Mouse (Mus musculus) erythroblast, embryonic 14.5 days (primary cell): ENCODE measurements around the gene Lhfp. TPM values are rescaled to one million over a fixed set of nuclear protein-coding genes. Genes with fewer than 3 reads are reported as not detected.

ENCODE experiments used
- H3K27me3 ChIP-seq: 2 replicates; pipeline ENCODE4 v1.6.1; 2012; ENCODE audit warnings: inconsistent platforms; ENCODE audit not compliant: control insufficient read depth
- H3K36me3 ChIP-seq: 2 replicates; pipeline ENCODE4 v1.6.1; 2012; ENCODE audit warnings: mild to moderate bottlenecking, inconsistent platforms; ENCODE audit not compliant: control insufficient read depth
- H3K4me1 ChIP-seq: 2 replicates; pipeline ENCODE4 v1.6.1; 2012; ENCODE audit warnings: inconsistent platforms; ENCODE audit not compliant: control insufficient read depth
- H3K4me3 ChIP-seq: replicated peaks from 2 replicates; pipeline ENCODE3; 2012; ENCODE audit warnings: moderate library complexity, mild to moderate bottlenecking, inconsistent platforms
- H3K9me3 ChIP-seq: 2 replicates; pipeline ENCODE4 v1.6.1; 2012; ENCODE audit warnings: low read length, inconsistent platforms, mixed read lengths; ENCODE audit not compliant: control insufficient read depth
- GATA1 ChIP-seq: IDR thresholded peaks from 2 replicates; pipeline ENCODE4 v1.6.1; 2012; ENCODE audit warnings: low read length, inconsistent platforms, mixed read lengths
- TAL1 ChIP-seq: IDR thresholded peaks from 3 replicates; pipeline ENCODE4 v1.6.1; 2012; ENCODE audit warnings: low read length, inconsistent platforms, mixed read lengths
- polyA plus RNA-seq: library from polyadenylated mRNA; stranded (reverse); fragments of >175 nt; gene quantifications from 2 replicates; pipeline ENCODE4 v1.2.3, GENCODE M21; 2012

Lhfp gene
- polyA plus RNA-seq, 1 experiment = not detected

- TF ChIP-seq GATA1 = no peak
- no peak for TF ChIP-seq TAL1
- Histone ChIP-seq H3K27me3 (peaks cover 50% of the 10 kb centered on the region), H3K9me3 (no peaks in the 10 kb centered on the region), H3K36me3 (no peaks in the 10 kb centered on the region), H3K4me3 (no peak overlapping the region), H3K4me1 (no peaks in the 10 kb centered on the region)
Measured at GRCm38 (mm10) chr3:53038913-53039312, 2.4 kb upstream of the Lhfp start.

- Histone ChIP-seq H3K4me3 (no peak overlapping the region), H3K27me3 (peaks cover 53% of the 10 kb centered on the region), H3K4me1 (no peaks in the 10 kb centered on the region), H3K9me3 (no peaks in the 10 kb centered on the region), H3K36me3 (no peaks in the 10 kb centered on the region)
- TF ChIP-seq GATA1 (no peak), TAL1 (no peak)
Measured at GRCm38 (mm10) chr3:53039746-53040145, 1.6 kb upstream of the Lhfp start.

GRCm38 (mm10) chr3:53040593-53041410 lies 526 bp upstream of the Lhfp start:
- Histone ChIP-seq H3K27me3 (peaks cover 53% of the 10 kb centered on the region), H3K4me3 (peak overlapping the region; percentile 36)

GRCm38 (mm10) chr3:53042240-53042567 lies 876 bp downstream of the Lhfp start:
- Histone ChIP-seq H3K27me3 (peaks cover 53% of the 10 kb centered on the region), H3K4me1 (no peaks in the 10 kb centered on the region), H3K36me3 (no peaks in the 10 kb centered on the region), H3K9me3 (no peaks in the 10 kb centered on the region), H3K4me3 (no peak overlapping the region)
- TF ChIP-seq GATA1 = no peak
- no peak for TF ChIP-seq TAL1

More at GRCm38 (mm10) chr3:53040593-53041410, 526 bp upstream of the Lhfp start:
- TF ChIP-seq GATA1 (no peak), TAL1 (no peak)
- no peaks in the 10 kb centered on the region for H3K4me1 ChIP-seq
- H3K36me3 ChIP-seq = no peaks in the 10 kb centered on the region
- no peaks in the 10 kb centered on the region for H3K9me3 ChIP-seq

GRCm38 (mm10) chr3:53043206-53043780 lies 2.0 kb downstream of the Lhfp start:
- Histone ChIP-seq H3K4me1 (no peaks in the 10 kb centered on the region), H3K9me3 (no peaks in the 10 kb centered on the region), H3K4me3 (no peak overlapping the region), H3K36me3 (no peaks in the 10 kb centered on the region), H3K27me3 (peaks cover 51% of the 10 kb centered on the region)
- TF ChIP-seq TAL1 = no peak
- TF ChIP-seq GATA1 = no peak

GRCm38 (mm10) chr3:53044238-53044637 lies 2.9 kb downstream of the Lhfp start:
- H3K4me1 ChIP-seq = no peaks in the 10 kb centered on the region
- no peak for TF ChIP-seq TAL1
- no peak for TF ChIP-seq GATA1
- H3K9me3 ChIP-seq = no peaks in the 10 kb centered on the region
- H3K36me3 ChIP-seq = no peaks in the 10 kb centered on the region
- no peak overlapping the region for H3K4me3 ChIP-seq
- H3K27me3 ChIP-seq = peaks cover 43% of the 10 kb centered on the region

GRCm38 (mm10) chr3:53044682-53045299 lies 3.5 kb downstream of the Lhfp start:
- TF ChIP-seq GATA1 (no peak), TAL1 (no peak)
- Histone ChIP-seq H3K4me1 (no peaks in the 10 kb centered on the region), H3K27me3 (peaks cover 40% of the 10 kb centered on the region)

GRCm38 (mm10) chr3:53045697-53046096 lies 4.4 kb downstream of the Lhfp start:
- TF ChIP-seq GATA1 (no peak), TAL1 (no peak)
- Histone ChIP-seq H3K9me3 (no peaks in the 10 kb centered on the region), H3K4me3 (no peak overlapping the region), H3K27me3 (peaks cover 31% of the 10 kb centered on the region), H3K36me3 (no peaks in the 10 kb centered on the region), H3K4me1 (no peaks in the 10 kb centered on the region)

More at GRCm38 (mm10) chr3:53044682-53045299, 3.5 kb downstream of the Lhfp start:
- Histone ChIP-seq H3K9me3 (no peaks in the 10 kb centered on the region), H3K4me3 (no peak overlapping the region), H3K36me3 (no peaks in the 10 kb centered on the region)

GRCm38 (mm10) chr3:53046371-53046770 lies 5.0 kb downstream of the Lhfp start:
- Histone ChIP-seq H3K9me3 (no peaks in the 10 kb centered on the region), H3K27me3 (peaks cover 24% of the 10 kb centered on the region), H3K4me1 (no peaks in the 10 kb centered on the region), H3K4me3 (no peak overlapping the region), H3K36me3 (no peaks in the 10 kb centered on the region)
- TF ChIP-seq GATA1 (no peak), TAL1 (no peak)

- H3K9me3 ChIP-seq = no peaks in the 10 kb centered on the region
- no peak for TF ChIP-seq GATA1
- TF ChIP-seq TAL1 = no peak
- no peaks in the 10 kb centered on the region for H3K36me3 ChIP-seq
- no peak overlapping the region for H3K4me3 ChIP-seq
- no peaks in the 10 kb centered on the region for H3K27me3 ChIP-seq
- H3K4me1 ChIP-seq = no peaks in the 10 kb centered on the region
Measured at GRCm38 (mm10) chr3:53052385-53052784, 11.1 kb downstream of the Lhfp start.
